Mouse (Mus musculus) neural tube, embryonic 11.5 days (tissue): ENCODE measurements around the gene Chst2. TPM values are rescaled to one million over a fixed set of nuclear protein-coding genes. Genes with fewer than 3 reads are reported as not detected.

Experiments
- ATAC-seq: fragments of 200-750 bp; cut with Nextera tagmentation; 2 replicates; pipeline ENCODE4 v1.8.0; 2017; ENCODE audit warnings: moderate number of reproducible peaks, mild to moderate bottlenecking, moderate TSS enrichment, moderate library complexity; ENCODE audit not compliant: insufficient read depth, low FRiP score, low TSS enrichment
- DNase-seq: peaks from one replicate; pipeline ENCODE4 v3.0.0-alpha.2; 2015; ENCODE audit warnings: low spot score
- H3K27ac ChIP-seq: fragments of 300-500 bp; sonication (generic); 2 replicates; pipeline ENCODE4 v1.5.1; 2014; ENCODE audit warnings: low read depth, mild to moderate bottlenecking, low read length
- H3K27me3 ChIP-seq: fragments of 300-500 bp; sonication (generic); 2 replicates; pipeline ENCODE4 v1.6.1; 2014; ENCODE audit warnings: mild to moderate bottlenecking, low read length, mixed read lengths; ENCODE audit not compliant: control insufficient read depth, insufficient read depth
- H3K36me3 ChIP-seq: fragments of 300-500 bp; sonication (generic); 2 replicates; pipeline ENCODE4 v1.6.1; 2014; ENCODE audit warnings: mild to moderate bottlenecking, low read length, moderate library complexity, mixed read lengths; ENCODE audit not compliant: control insufficient read depth, insufficient read depth
- H3K4me1 ChIP-seq: fragments of 300-500 bp; sonication (generic); 2 replicates; pipeline ENCODE4 v1.6.1; 2014; ENCODE audit warnings: low read length, mixed read lengths; ENCODE audit not compliant: control insufficient read depth, insufficient read depth
- H3K4me2 ChIP-seq: fragments of 300-500 bp; sonication (generic); 2 replicates; pipeline ENCODE4 v1.6.1; 2014; ENCODE audit warnings: low read depth, mild to moderate bottlenecking, moderate library complexity
- H3K4me3 ChIP-seq: fragments of 300-500 bp; sonication (generic); 2 replicates; pipeline ENCODE4 v1.5.1; 2014; ENCODE audit warnings: low read depth, low read length
- H3K9ac ChIP-seq: fragments of 300-500 bp; sonication (generic); 2 replicates; pipeline ENCODE4 v1.6.1; 2014; ENCODE audit warnings: mild to moderate bottlenecking, low read length
- H3K9me3 ChIP-seq: fragments of 300-500 bp; sonication (generic); 2 replicates; pipeline ENCODE4 v1.6.1; 2016; ENCODE audit warnings: low read length; ENCODE audit not compliant: control insufficient read depth
- WGBS: fragments of 180-500 bp; shearing (Covaris S2); extraction: QIAGEN DNeasy Blood & Tissue Kit; methylation state at CpG from one replicate; pipeline ENCODE4 v1.1.7; 2014; 5-methylcytosine and 5-hydroxymethylcytosine counted together
- polyA plus RNA-seq: library from polyadenylated mRNA; unstranded; fragments of >200 nt; fragmentation: Nextera tagmentation; extraction: Ambion mirVana; gene quantifications from 2 replicates; pipeline ENCODE4 v1.2.1, GENCODE M21; 2014

The Chst2 gene
- 8.2 and 8.7 TPM in 2 replicates for polyA plus RNA-seq

DNA sequence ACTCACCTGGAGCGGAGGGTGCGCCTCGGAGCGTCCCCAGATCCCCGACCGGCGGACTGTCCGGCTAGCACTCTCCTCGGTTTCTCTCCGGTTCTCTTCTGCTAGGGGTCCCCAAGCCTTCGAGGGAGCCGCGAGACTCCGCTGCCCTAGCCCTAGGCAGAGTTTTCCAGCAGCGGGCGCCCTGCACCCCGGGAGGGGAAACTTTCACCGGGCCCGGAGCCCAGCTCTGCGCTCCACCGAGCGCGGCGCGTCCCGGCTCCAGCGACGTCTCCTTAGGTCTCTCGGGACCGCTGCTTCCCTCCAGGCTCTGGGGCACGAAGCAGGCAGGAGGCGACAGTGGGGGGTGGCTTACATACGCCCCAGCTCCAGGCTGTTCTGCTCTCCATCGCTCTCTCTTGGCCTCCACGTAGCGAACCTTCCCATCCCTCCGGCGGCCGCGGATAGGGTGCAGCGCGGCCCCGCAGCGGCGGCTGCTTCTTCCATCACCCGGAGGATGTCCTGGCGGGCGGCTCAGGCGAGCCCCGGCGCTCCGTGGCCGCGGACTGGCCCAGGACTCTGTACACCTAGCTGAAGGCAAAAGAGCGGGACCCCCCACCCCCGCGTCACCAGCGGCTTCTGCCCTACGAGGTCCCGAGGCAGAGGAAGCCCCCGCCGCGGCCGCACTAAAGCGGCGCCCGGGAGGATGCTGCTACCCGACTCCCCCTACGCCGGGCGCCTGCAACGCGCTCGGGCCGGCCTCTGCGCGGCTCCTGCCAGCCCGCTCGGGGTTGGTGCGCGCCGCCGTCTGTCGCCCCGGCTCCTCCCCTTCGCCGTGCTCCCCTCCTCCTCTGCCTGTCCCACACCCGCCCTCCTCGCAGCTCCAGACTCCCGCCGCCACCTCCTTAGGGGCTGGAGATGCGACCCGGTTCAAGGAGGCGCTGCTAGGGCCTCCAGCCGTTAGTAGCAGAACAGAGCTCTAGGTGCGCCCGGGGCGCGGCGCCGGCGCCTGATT is at the start of gene Chst2:
Gene Chst2 (minus strand): TSS at position 152 of the 991 bp plus-strand sequence.
- under 1% methylated on average over 94 of the region's 102 CpGs for WGBS
- H3K9ac ChIP-seq, result peak within 1 kb of the TSS; percentile 80
- peak within 1 kb of the TSS; percentile 63 for H3K4me3 ChIP-seq

DNA sequence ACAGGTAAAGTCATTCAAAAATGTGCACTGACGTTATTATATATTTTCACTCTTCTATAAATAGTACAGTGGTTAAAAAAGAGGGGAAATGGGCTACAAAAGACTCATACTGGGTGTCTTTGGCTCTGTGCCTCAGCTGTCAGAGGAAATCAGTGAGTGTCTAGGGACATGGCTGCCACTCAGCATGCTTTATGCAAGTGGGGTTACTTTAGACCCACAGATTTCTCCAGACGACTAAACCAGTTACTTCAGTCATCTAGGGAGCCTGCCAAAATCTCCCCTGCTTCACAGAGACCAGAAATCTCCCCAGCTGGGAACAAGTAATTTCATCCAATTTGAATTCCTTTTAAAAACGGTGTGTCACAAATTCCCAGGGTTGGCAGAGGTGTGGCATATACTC is 45.4 kb upstream of the Chst2 start:
- ATAC-seq, result no peak
- H3K4me2 ChIP-seq, result no peak overlapping the region
- H3K4me1 ChIP-seq, result no peaks in the 10 kb centered on the region
- no peak overlapping the region for H3K27ac ChIP-seq
- 68% methylated on average over 3 of the region's 3 CpGs for WGBS
- no peak overlapping the region for H3K4me3 ChIP-seq
- H3K9me3 ChIP-seq, result no peaks in the 10 kb centered on the region
- no peak for DNase-seq
- no peak overlapping the region for H3K9ac ChIP-seq
- no peaks in the 10 kb centered on the region for H3K36me3 ChIP-seq
- H3K27me3 ChIP-seq, result no peaks in the 10 kb centered on the region

More for the DNA sequence above, at the start of gene Chst2:
- H3K4me2 ChIP-seq, result peak within 1 kb of the TSS; percentile 95
- no peaks in the 10 kb centered on the region for H3K9me3 ChIP-seq
- DNase-seq (peak; percentile 92), ATAC-seq (peak; percentile 88)
- H3K27me3 ChIP-seq, result no peaks in the 10 kb centered on the region
- 0 out of 2 replicates have a peak, but pooled peaks cover 3% of the 10 kb centered on the region for H3K36me3 ChIP-seq
- peaks cover 6% of the 10 kb centered on the region; the same call in 1 of the 2 replicates for H3K4me1 ChIP-seq
- H3K27ac ChIP-seq, result peak within 1 kb of the TSS; percentile 72

DNA sequence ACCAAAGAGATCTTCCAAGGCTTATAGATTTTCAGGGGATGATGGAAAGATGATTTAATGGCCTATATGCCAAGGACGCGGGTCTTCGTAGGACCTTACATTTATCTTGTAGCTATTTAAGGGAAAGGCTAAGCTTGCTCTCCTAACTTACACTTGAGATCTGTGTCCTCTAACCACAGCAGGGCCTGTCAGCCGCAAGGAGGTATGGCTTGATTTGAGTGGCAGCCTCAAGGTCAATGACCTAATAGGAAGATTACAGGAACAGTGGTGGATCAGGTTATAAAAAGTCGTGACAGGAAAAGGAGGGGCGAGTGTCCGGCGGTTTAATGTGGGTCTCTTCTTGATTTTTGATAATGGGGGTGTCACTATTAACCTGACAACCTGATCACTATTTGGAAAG is 44.1 kb upstream of the Chst2 start:
- ATAC-seq, result no peak
- no peak overlapping the region for H3K4me2 ChIP-seq
- WGBS, result 98% methylated on average over 8 of the region's 8 CpGs

DNA sequence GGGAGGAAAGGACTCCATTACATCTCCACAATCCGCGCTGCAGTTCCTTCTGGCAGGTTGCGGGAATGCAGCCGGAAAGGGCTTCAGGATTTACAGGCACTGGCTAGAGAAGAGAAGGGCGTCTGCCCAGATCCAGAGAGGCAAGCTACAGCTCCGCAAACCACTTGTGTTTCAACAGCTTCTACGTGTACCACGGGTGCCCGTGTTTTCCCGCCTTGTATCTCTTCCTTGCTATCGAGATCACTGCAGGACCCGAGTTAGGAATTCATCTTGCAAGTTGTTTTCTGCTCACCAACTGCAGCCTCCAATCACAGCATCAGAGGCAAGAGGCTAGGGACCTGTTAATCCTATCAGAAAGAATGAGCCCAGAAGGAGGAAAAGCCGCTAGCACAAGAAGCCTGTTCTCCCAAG is 35.8 kb upstream of the Chst2 start:
- no peak overlapping the region for H3K9ac ChIP-seq
- H3K9me3 ChIP-seq, result no peaks in the 10 kb centered on the region
- no peak for ATAC-seq
- H3K4me2 ChIP-seq, result peak overlapping the region; percentile 25; the same call in 1 of the 2 replicates
- H3K36me3 ChIP-seq, result no peaks in the 10 kb centered on the region
- no peak overlapping the region for H3K4me3 ChIP-seq
- WGBS, result 17% methylated on average over 13 of the region's 13 CpGs
- H3K27ac ChIP-seq, result no peak overlapping the region
- no peaks in the 10 kb centered on the region for H3K27me3 ChIP-seq
- no peaks in the 10 kb centered on the region for H3K4me1 ChIP-seq
- peak; percentile 60 for DNase-seq

More for the DNA sequence above, 44.1 kb upstream of the Chst2 start:
- Histone ChIP-seq H3K9me3 (no peaks in the 10 kb centered on the region), H3K9ac (no peak overlapping the region), H3K4me1 (no peaks in the 10 kb centered on the region), H3K27me3 (no peaks in the 10 kb centered on the region), H3K4me3 (no peak overlapping the region), H3K27ac (no peak overlapping the region), H3K36me3 (no peaks in the 10 kb centered on the region)
- DNase-seq, result no peak

DNA sequence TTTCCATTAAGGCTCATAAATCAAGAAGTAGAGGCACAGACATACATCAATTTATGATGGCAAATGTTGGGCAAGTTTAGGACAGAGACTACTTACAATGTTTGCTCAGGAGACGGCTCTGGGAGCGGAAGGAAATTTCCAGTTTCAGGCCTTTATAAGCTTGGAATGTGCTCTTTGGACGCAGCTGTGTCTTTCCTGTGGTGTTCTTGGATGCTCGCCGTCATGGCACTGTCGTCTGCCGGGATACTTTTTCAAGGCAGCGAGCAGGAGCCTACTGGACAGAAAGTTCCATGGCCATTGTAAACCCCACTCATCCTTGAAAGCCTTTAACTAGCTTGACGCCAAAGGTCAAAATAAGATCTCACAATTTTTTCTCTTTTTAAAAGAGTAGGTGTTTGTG is 31.4 kb upstream of the Chst2 start:
- H3K4me2 ChIP-seq, result no peak overlapping the region
- ATAC-seq (no peak), DNase-seq (no peak)
- H3K27ac ChIP-seq, result no peak overlapping the region
- H3K27me3 ChIP-seq, result no peaks in the 10 kb centered on the region
- H3K4me3 ChIP-seq, result no peak overlapping the region
- H3K9me3 ChIP-seq, result no peaks in the 10 kb centered on the region
- 85% methylated on average over 9 of the region's 9 CpGs for WGBS
- no peak overlapping the region for H3K9ac ChIP-seq
- no peaks in the 10 kb centered on the region for H3K36me3 ChIP-seq
- no peaks in the 10 kb centered on the region for H3K4me1 ChIP-seq

DNA sequence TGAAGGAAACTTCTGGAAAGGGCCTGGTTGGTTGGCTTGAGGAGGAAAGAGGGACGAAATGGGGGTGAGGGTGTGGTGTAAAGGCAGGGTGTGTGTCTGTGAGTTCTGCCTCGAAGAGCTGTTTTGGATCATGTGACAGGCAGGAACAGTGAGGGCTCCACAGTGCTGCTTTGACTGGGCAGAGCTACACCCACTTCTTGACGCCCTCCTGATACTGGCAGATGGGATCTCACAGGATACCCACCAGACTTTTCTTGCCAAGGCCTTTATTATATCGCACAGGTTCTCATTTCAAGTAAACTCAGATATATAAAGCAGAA is 29.7 kb upstream of the Chst2 start:
- no peak overlapping the region for H3K4me2 ChIP-seq
- DNase-seq, result no peak
- H3K36me3 ChIP-seq, result no peaks in the 10 kb centered on the region
- no peak overlapping the region for H3K27ac ChIP-seq
- H3K4me3 ChIP-seq, result no peak overlapping the region
- H3K9me3 ChIP-seq, result no peaks in the 10 kb centered on the region
- no peak overlapping the region for H3K9ac ChIP-seq
- no peaks in the 10 kb centered on the region for H3K4me1 ChIP-seq
- ATAC-seq, result no peak
- WGBS, result 79% methylated on average over 4 of the region's 4 CpGs
- H3K27me3 ChIP-seq, result no peaks in the 10 kb centered on the region

DNA sequence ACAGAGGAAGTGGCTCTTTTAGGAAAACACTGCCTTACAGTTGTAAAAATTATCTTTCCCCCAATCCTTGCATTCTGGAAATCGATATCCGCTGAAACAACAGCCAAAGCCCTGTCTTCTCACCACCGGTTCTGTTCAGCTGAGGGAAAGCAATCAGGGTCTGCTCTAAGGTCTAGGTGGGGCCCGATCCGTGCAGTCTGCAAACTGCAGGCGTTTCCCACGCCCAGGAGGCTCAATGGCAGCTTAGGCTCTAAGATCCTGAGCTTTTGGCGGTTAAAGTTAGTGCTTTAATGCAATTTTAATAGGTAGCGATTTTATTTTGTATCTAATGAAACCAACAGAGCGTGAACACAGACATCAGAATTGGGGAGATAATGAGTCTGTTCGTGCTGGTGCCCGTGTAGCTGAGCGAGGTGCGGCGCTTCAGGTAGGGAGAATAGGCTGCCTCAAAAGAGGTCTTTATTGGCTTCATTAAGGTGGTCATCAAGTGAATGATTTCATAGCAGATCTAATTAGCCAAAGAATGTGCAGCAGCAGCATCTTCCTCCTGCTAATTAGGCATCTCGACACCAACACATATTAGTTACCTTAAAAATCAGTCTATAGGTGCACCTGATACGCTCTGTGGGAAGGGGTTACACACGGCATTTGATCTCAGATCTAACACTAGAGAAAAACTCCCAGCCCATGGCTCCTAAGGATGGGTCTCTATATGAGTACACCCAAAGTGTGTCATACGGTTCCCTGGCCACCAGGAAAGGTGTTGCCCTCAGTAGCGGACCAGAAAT is 29.2 kb upstream of the Chst2 start:
- Histone ChIP-seq H3K9ac (no peak overlapping the region), H3K9me3 (no peaks in the 10 kb centered on the region), H3K4me2 (no peak overlapping the region), H3K27me3 (no peaks in the 10 kb centered on the region), H3K4me3 (no peak overlapping the region), H3K27ac (no peak overlapping the region), H3K4me1 (no peaks in the 10 kb centered on the region), H3K36me3 (no peaks in the 10 kb centered on the region)
- no peak for DNase-seq
- ATAC-seq, result no peak
- 84% methylated on average over 20 of the region's 20 CpGs for WGBS

DNA sequence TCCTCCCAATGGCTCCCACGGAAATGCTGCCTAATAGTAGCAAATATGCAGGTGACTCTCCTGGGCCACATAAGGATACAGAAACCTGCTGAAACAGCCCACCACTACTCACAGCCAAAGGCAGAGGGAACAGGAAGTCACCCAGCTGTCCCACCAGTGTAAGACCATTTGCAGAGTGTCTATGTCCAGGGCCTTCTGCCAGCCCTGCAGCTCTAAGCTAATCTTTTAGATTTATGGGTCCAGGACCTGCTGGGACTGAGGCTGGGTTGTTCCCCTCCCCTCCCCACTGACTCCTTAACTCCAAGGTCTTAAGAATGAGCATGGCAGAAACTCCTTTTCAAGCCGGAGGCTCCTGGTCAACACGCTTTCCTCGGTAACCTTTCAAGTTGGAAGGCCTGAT is 21.8 kb upstream of the Chst2 start:
- H3K27ac ChIP-seq, result no peak overlapping the region
- ATAC-seq (no peak), DNase-seq (no peak)
- no peaks in the 10 kb centered on the region for H3K4me1 ChIP-seq
- H3K4me3 ChIP-seq, result no peak overlapping the region
- no peak overlapping the region for H3K4me2 ChIP-seq
- H3K9me3 ChIP-seq, result no peaks in the 10 kb centered on the region
- WGBS, result 85% methylated on average over 4 of the region's 4 CpGs
- no peaks in the 10 kb centered on the region for H3K27me3 ChIP-seq
- no peak overlapping the region for H3K9ac ChIP-seq
- H3K36me3 ChIP-seq, result no peaks in the 10 kb centered on the region
